Mouse (Mus musculus) adrenal gland, postnatal 4 days (tissue): ENCODE results near the gene Zcchc10. TPM values are rescaled to one million over a fixed set of nuclear protein-coding genes. Genes with fewer than 3 reads are reported as not detected.
"Not testable (repeated sequence)": the region's sequence is repeated elsewhere in the genome, so short reads cannot be mapped to it uniquely, and the experiment has no call there.

Source experiments
- DNase-seq, 2 experiments: peaks; one replicate each; pipeline ENCODE4 v3.0.0; 2021 to 2022; ENCODE audit warnings: low spot score in 2 of 2, mixed read lengths in 2 of 2
- total RNA-seq, 2 experiments: library from RNA; stranded (reverse); gene quantifications; 2 replicates each; pipeline ENCODE4 v1.2.3; 2021

Zcchc10 gene
- total RNA-seq, 2 experiments from 2014 or later: 12.5 to 16.4 TPM

GRCm38 (mm10) chr11:53314770-53315173, 9.7 kb upstream of the Zcchc10 start:
- DNase-seq: no peak

GRCm38 (mm10) chr11:53316996-53317395, 7.5 kb upstream of the Zcchc10 start:
- no peak for DNase-seq

GRCm38 (mm10) chr11:53318041-53318440, 6.4 kb upstream of the Zcchc10 start:
- DNase-seq: no peak

GRCm38 (mm10) chr11:53318568-53318967, 5.9 kb upstream of the Zcchc10 start:
- DNase-seq: not testable (repeated sequence)

GRCm38 (mm10) chr11:53319867-53320266, 4.6 kb upstream of the Zcchc10 start:
- DNase-seq: not testable (repeated sequence)

GRCm38 (mm10) chr11:53330325-53330724, 5.8 kb downstream of the Zcchc10 start:
- no peak for DNase-seq

GRCm38 (mm10) chr11:53331121-53331520, 6.6 kb downstream of the Zcchc10 start:
- DNase-seq: no peak

- DNase-seq: no peak
These were observed 7.7 kb downstream of the Zcchc10 start for GRCm38 (mm10) chr11:53332076-53332680.

- DNase-seq: no peak
These were observed 11.2 kb downstream of the Zcchc10 start for GRCm38 (mm10) chr11:53335505-53336181.

- DNase-seq: no peak
These were observed 11.7 kb downstream of the Zcchc10 start for GRCm38 (mm10) chr11:53336182-53336571.

GRCm38 (mm10) chr11:53336924-53337323, 12.4 kb downstream of the Zcchc10 start:
- no peak for DNase-seq

GRCm38 (mm10) chr11:53337684-53338083, 13.2 kb downstream of the Zcchc10 start:
- DNase-seq: no peak

GRCm38 (mm10) chr11:53341019-53341418, 16.5 kb downstream of the Zcchc10 start:
- not testable (repeated sequence) for DNase-seq

GRCm38 (mm10) chr11:53342711-53343110, 18.2 kb downstream of the Zcchc10 start:
- DNase-seq: no peak

- DNase-seq: no peak
These were observed 20.8 kb downstream of the Zcchc10 start for GRCm38 (mm10) chr11:53345328-53345727.

GRCm38 (mm10) chr11:53345738-53346137, 21.3 kb downstream of the Zcchc10 start:
- DNase-seq: no peak

- DNase-seq: peak; percentile 60 to 65
These were observed 26.1 kb downstream of the Zcchc10 start, which contains the start of gene Aff4 for GRCm38 (mm10) chr11:53350291-53351223. Gene Aff4, plus strand, starts transcription at chr11:53350833.

- peak; percentile 31 to 38 for DNase-seq
These were observed 26.9 kb downstream of the Zcchc10 start for GRCm38 (mm10) chr11:53351224-53351942.

- no peak for DNase-seq
These were observed 27.6 kb downstream of the Zcchc10 start for GRCm38 (mm10) chr11:53351943-53352590.

GRCm38 (mm10) chr11:53358504-53359155, 34.2 kb downstream of the Zcchc10 start:
- no peak for DNase-seq
